Mouse (Mus musculus) forebrain, postnatal 0 days (tissue): ENCODE measurements around the gene Gab2. TPM values are rescaled to one million over a fixed set of nuclear protein-coding genes. Genes with fewer than 3 reads are reported as not detected.

Experiments
- ATAC-seq: fragments of 200-750 bp; cut with Nextera tagmentation; 2 replicates; pipeline ENCODE4 v1.8.0; 2017; ENCODE audit warnings: mild to moderate bottlenecking, moderate library complexity
- DNase-seq: peaks from one replicate; pipeline ENCODE4 v3.0.0-alpha.2; 2015
- H3K27ac ChIP-seq: fragments of 300-500 bp; sonication (generic); 2 replicates; pipeline ENCODE4 v1.5.1; 2014; ENCODE audit warnings: low read depth, mild to moderate bottlenecking, antibody characterized with exemption, low read length, moderate library complexity, mixed read lengths
- H3K27me3 ChIP-seq: fragments of 300-500 bp; sonication (generic); 2 replicates; pipeline ENCODE4 v1.6.1; 2014; ENCODE audit warnings: mild to moderate bottlenecking, low read length, mixed read lengths; ENCODE audit not compliant: insufficient read depth
- H3K36me3 ChIP-seq: fragments of 300-500 bp; sonication (generic); 2 replicates; pipeline ENCODE4 v1.6.1; 2014; ENCODE audit warnings: mild to moderate bottlenecking, moderate library complexity; ENCODE audit not compliant: insufficient read depth
- H3K4me1 ChIP-seq: fragments of 300-500 bp; sonication (generic); 2 replicates; pipeline ENCODE4 v1.6.1; 2014; ENCODE audit warnings: antibody characterized with exemption; ENCODE audit not compliant: insufficient read depth
- H3K4me2 ChIP-seq: fragments of 300-500 bp; sonication (generic); 2 replicates; pipeline ENCODE4 v1.6.1; 2014; ENCODE audit warnings: low read depth, mild to moderate bottlenecking, moderate library complexity
- H3K4me3 ChIP-seq: fragments of 300-500 bp; sonication (generic); 2 replicates; pipeline ENCODE4 v1.5.1; 2014; ENCODE audit warnings: low read depth, low read length, mixed read lengths
- H3K9ac ChIP-seq: fragments of 300-500 bp; sonication (generic); 2 replicates; pipeline ENCODE4 v1.6.1; 2014; ENCODE audit warnings: mild to moderate bottlenecking
- H3K9me3 ChIP-seq: fragments of 300-500 bp; sonication (generic); 2 replicates; pipeline ENCODE4 v1.6.1; 2016; ENCODE audit warnings: low read length
- CTCF ChIP-seq: sonication (generic); IDR thresholded peaks from 2 replicates; pipeline ENCODE4 v1.5.1; 2016; ENCODE audit warnings: antibody characterized with exemption, control low read depth, low read depth
- WGBS: fragments of 180-500 bp; shearing (Covaris S2); extraction: QIAGEN DNeasy Blood & Tissue Kit; methylation state at CpG from one replicate; pipeline ENCODE4 v1.1.7; 2014; 5-methylcytosine and 5-hydroxymethylcytosine counted together
- polyA plus RNA-seq: library from polyadenylated mRNA; unstranded; fragments of >200 nt; fragmentation: Nextera tagmentation; extraction: Ambion mirVana; gene quantifications from 2 replicates; pipeline ENCODE4 v1.2.1, GENCODE M21; 2015
- total RNA-seq: library from RNA; depleted of rRNA; stranded (reverse); fragments of >200 nt; gene quantifications from 2 replicates; pipeline ENCODE4 v1.2.3, GENCODE M21; 2014

Gab2 gene
- total and polyA plus RNA-seq, 2 experiments from 2014 or later, result 14.0 to 27.0 TPM

GRCm38 (mm10) chr7:97333113-97333898 is 251.9 kb downstream of the Gab2 start:
- Histone ChIP-seq H3K9ac (peak overlapping the region; percentile 76; the same call in 1 of the 2 replicates), H3K36me3 (no peaks in the 10 kb centered on the region), H3K9me3 (no peaks in the 10 kb centered on the region), H3K4me2 (peak overlapping the region; percentile 58), H3K4me1 (peaks cover 14% of the 10 kb centered on the region), H3K27ac (no peak overlapping the region), H3K27me3 (no peaks in the 10 kb centered on the region), H3K4me3 (peak overlapping the region; percentile 91)
- WGBS, result 87% methylated on average over 6 of the region's 6 CpGs
- DNase-seq, result no peak
- ATAC-seq, result no peak
- TF ChIP-seq CTCF, result no peak

- WGBS, result 79% methylated on average over 2 of the region's 2 CpGs
- Histone ChIP-seq H3K27me3 (no peaks in the 10 kb centered on the region), H3K9me3 (no peaks in the 10 kb centered on the region), H3K4me3 (no peak overlapping the region), H3K36me3 (no peaks in the 10 kb centered on the region), H3K4me1 (peaks cover 14% of the 10 kb centered on the region), H3K27ac (no peak overlapping the region), H3K4me2 (no peak overlapping the region), H3K9ac (no peak overlapping the region)
- ATAC-seq (no peak), DNase-seq (no peak)
- TF ChIP-seq CTCF, result no peak
Observed at GRCm38 (mm10) chr7:97334406-97334805, 253.0 kb downstream of the Gab2 start.

- ATAC-seq, result no peak
- 56% methylated on average over 1 of the region's 1 CpGs for WGBS
Observed at GRCm38 (mm10) chr7:97336678-97337077, 255.3 kb downstream of the Gab2 start.

GRCm38 (mm10) chr7:97338593-97338992 is 257.2 kb downstream of the Gab2 start:
- Histone ChIP-seq H3K4me2 (no peak overlapping the region), H3K9me3 (no peaks in the 10 kb centered on the region), H3K36me3 (no peaks in the 10 kb centered on the region), H3K4me1 (no peaks in the 10 kb centered on the region), H3K27me3 (no peaks in the 10 kb centered on the region), H3K27ac (no peak overlapping the region), H3K4me3 (no peak overlapping the region), H3K9ac (no peak overlapping the region)
- WGBS, result 83% methylated on average over 4 of the region's 4 CpGs
- TF ChIP-seq CTCF, result no peak
- no peak for ATAC-seq
- no peak for DNase-seq

More at GRCm38 (mm10) chr7:97336678-97337077, 255.3 kb downstream of the Gab2 start:
- H3K9me3 ChIP-seq, result no peaks in the 10 kb centered on the region
- TF ChIP-seq CTCF, result no peak
- no peak for DNase-seq
- no peak overlapping the region for H3K4me3 ChIP-seq
- H3K27me3 ChIP-seq, result no peaks in the 10 kb centered on the region
- H3K36me3 ChIP-seq, result no peaks in the 10 kb centered on the region
- H3K9ac ChIP-seq, result no peak overlapping the region
- no peak overlapping the region for H3K27ac ChIP-seq
- no peak overlapping the region for H3K4me2 ChIP-seq
- H3K4me1 ChIP-seq, result peaks cover 7% of the 10 kb centered on the region; the same call in 1 of the 2 replicates

- Histone ChIP-seq H3K4me2 (no peak overlapping the region), H3K4me3 (no peak overlapping the region), H3K27ac (peak overlapping the region; percentile 9; the same call in 1 of the 2 replicates), H3K36me3 (no peaks in the 10 kb centered on the region), H3K4me1 (0 out of 2 replicates have a peak, but pooled peaks cover 1% of the 10 kb centered on the region), H3K9me3 (no peaks in the 10 kb centered on the region), H3K27me3 (no peaks in the 10 kb centered on the region), H3K9ac (no peak overlapping the region)
- peak; percentile 68 for ATAC-seq
- DNase-seq, result peak; percentile 71
- TF ChIP-seq CTCF, result peak; percentile 30
- 55% methylated on average over 7 of the region's 7 CpGs for WGBS
Observed at GRCm38 (mm10) chr7:97339623-97340022, 258.2 kb downstream of the Gab2 start.

- H3K4me1 ChIP-seq, result peaks cover 16% of the 10 kb centered on the region; the same call in 1 of the 2 replicates
- no peak overlapping the region for H3K27ac ChIP-seq
- H3K4me2 ChIP-seq, result no peak overlapping the region
- no peaks in the 10 kb centered on the region for H3K36me3 ChIP-seq
- H3K27me3 ChIP-seq, result no peaks in the 10 kb centered on the region
- no peak for TF ChIP-seq CTCF
- DNase-seq (no peak), ATAC-seq (no peak)
- 73% methylated on average over 18 of the region's 18 CpGs for WGBS
- no peak overlapping the region for H3K9ac ChIP-seq
- no peak overlapping the region for H3K4me3 ChIP-seq
- H3K9me3 ChIP-seq, result no peaks in the 10 kb centered on the region
Observed at GRCm38 (mm10) chr7:97340907-97341849, 259.8 kb downstream of the Gab2 start.
